Mouse (Mus musculus) spleen, embryonic (tissue): Measurements from ENCODE around the gene Igfbpl1.

Experiments
- CTCF ChIA-PET: fragments of 350-600 bp; sonication (Branson Sonifier 250); formaldehyde crosslinking; loops from one replicate; lab custom pipeline; 2022; lab: Charles Lee

The Igfbpl1 gene

DNA sequence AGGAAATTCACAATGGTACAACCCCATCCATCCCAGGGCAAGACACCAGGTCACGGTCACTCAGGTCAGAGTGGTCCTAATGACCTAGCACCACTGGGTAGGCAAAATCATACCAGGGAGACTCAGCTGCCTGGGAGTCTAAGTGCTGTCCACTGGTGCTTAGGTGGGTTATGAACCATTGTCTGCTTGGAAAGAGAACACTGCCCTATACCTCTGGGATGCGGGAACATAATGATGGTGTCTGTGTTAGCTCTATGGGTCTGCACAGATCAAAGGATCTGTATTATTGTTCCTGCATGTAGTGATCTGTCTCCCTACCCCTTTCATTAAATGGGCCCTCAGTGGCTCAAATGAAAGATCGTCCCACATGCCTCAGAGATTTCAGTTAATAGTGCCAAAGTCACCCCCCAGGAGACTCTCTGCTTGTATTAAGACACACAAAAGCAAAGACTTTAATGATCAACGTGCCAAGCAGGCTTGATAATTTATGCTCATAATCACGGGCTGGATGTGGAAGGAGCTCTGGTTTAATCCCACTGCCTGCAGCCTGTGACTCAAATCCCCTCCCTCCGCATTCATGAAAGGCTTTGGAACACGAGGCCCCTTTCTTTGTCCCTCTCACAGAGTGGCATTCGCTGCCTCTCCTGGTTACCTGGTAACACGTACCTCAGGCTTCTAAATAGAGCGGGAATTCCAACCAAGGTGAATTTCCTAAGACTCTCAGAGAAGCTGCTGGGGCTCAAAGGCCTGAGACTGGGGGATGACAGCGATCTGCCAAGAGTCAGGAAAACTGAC lies 3.7 kb downstream of the Igfbpl1 start:
- CTCF ChIA-PET, result no interaction called here

DNA sequence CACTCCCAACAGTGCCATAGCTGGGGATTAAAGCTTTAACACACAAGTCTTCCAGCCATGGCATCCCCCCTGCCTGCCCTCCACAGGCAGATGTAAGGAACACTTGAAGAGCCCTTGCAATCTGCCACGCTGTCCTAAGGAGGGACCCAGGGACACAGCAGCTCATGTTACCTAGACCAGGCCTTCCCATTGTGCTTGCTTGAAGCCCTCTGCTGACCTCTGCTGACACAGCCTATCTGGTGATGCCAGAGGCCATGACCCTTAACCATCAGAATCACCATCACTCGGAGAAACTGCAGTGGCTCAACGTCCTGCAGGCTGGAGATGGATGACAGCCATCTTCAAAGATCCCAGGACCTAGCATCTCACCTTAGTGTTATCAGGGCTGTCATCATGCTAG lies 4.7 kb downstream of the Igfbpl1 start:
- CTCF ChIA-PET, result no interaction called here

DNA sequence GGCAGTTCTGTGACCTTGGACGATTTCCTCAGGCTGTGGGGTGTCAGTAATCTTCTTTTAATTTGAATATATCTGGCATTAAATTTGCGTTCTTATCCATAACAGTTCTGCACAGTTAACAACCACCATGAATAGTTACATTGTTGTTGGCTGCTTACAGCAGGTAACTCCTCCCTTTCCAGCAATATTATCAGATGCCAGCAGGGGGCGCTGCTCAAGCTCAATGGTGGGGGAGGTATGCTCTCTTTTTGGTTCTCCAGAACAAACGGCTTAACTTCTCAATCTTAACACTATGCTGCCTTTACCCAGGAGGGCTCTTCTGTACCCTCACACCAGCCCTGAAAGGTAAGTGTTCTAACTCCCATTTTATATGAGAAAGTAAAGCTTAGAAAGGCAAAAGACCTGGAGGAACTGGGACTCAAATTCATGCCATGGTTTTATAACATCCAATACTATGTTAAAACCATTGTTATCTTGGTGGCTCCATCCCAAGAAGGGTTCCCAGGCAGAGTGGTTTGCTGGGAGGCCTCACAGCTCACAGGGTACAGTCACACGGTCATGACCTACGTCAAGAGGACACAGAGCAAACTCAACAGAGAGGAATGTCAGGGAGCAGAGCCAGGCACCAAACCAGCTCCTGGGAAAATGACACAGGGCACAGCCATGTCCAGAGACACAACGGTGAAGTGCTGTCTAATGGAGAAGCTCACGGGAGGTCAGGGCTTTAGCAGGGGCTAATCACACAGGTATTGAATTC lies 6.5 kb downstream of the Igfbpl1 start:
- CTCF ChIA-PET, result interaction anchor here (1.1 kb wide), 1 partner anchor 9 kb away, joined by 3 read pairs; no protein-coding TSS in a partner anchor

DNA sequence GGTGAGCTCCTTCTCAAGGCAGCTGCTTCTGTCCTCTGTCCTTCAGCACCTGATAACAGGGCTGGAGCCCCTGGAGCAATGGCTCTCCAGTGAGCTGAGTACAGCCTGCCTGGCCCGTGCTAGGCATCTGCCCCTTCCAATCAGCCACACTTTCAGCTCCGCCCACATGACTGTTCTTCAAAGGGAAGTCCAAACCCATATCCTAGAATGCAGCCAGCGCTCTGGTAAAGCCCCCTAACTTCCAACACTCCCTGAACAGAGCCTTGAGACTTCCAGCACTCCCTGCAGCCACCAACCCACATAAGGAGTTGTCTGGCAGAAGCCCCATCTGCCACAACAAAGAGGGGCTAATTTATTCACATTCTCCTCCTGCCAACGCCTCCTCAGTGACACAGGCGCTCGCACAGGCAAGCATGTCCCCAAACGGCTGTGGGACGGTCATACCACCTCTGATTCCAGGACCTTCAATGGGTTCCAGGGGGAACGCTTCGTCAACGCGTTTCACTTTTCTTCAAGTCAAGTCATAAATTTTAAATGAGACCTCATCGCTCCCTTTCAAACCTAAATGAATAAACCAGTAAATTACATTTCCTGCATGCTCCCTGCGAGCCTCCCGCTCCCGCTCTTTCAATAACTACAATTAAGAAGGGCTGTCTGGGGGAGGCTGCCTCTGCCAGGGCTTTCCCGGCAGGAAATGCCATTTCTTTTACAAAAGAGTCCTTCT lies 7.4 kb downstream of the Igfbpl1 start:
- CTCF ChIA-PET, result interaction anchor here (0.9 to 1.1 kb wide), 2 partner anchors 10 to 401 kb away, joined by 3 read pairs; no protein-coding TSS in a partner anchor

DNA sequence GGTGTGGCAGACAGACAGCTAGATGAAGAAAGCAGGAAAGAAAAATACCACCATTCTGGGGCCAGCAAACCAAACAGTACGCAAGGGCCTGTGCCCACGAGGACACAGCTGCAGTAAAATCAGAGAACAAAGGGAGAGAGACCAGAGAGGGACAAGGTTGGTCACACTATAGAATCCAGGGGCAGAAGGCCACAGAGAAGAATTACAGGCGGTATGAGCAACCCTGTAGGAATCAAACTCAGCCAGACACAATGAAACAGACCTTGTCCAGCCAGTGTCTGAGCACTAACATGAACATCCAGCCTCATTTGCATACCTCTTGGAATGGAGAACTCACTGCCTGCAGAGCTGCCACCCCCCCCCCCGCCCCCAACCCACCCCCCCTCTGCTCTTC lies 7.9 kb downstream of the Igfbpl1 start:
- CTCF ChIA-PET, result interaction anchor here (0.9 kb wide), 1 partner anchor 400 kb away, joined by 3 read pairs; no protein-coding TSS in a partner anchor

DNA sequence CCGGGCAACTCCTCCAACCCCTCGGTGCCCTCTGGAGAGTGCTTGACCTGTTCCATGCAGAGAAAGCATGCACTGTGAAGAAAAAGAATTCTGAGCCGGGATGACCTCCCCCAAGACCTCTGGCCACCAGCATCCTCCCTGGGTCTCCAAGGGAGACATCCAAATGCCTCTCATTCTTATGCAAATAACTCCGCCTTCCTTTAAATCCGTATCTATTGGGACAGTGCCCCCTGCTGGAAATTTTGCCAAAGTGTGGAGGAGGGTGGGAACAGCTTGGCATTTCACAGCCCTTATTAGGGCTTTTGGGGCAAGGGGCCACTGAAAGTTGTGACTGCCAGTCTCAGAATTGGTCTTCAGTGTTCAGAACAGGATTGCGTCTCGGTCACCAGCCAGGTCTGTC lies 11.2 kb downstream of the Igfbpl1 start:
- CTCF ChIA-PET, result no interaction called here

DNA sequence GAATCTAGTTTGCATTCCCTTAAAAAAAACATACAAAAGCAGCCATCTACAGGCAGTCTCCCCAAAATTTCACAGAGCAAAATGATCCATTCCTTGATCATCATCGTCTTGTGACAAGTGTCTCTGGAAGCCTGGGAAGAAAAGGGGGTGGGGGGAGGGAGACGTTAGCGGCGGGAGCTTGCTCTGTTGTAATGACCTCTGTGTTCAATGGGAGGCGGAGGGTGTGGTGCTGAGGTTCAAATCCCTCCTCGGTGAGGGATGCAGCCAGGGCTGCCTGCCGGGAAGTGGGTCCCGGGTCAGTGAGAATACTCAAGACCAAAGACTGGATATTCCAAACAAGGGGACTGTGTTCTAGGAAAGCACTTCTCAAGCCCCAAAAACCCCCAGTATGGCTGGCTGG lies 15.5 kb downstream of the Igfbpl1 start:
- CTCF ChIA-PET, result no interaction called here

DNA sequence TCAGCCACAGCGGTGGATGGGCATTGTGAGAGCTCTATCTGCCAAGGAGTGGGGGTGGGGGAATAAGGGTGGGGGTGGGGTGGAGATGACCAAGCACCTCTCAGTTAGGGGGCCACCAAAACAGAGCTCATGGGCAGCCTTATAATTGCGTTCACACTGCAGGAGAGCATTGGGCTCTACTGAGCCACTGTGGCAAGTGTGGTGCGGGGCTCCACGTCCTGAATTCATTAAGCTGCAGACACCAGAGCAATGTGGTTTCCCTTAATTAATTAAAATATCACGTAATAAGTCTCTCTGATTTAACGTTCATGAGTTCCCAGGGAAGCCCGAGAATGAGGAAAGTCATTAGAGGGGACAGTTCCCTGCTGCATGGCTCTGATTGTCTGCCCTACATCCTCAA lies 18.7 kb downstream of the Igfbpl1 start:
- CTCF ChIA-PET, result no interaction called here

DNA sequence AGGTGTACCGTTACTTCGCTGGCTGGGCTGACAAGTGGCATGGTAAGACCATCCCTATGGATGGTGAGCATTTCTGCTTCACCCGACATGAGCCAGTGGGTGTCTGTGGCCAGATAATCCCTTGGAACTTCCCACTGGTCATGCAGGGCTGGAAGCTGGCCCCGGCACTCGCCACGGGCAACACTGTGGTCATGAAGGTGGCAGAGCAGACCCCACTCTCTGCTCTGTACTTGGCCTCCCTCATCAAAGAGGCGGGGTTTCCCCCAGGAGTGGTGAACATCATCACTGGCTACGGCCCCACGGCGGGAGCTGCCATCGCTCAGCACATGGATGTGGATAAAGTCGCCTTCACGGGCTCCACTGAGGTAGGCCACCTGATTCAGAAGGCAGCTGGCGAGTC lies 23.8 kb downstream of the Igfbpl1 start:
- CTCF ChIA-PET, result no interaction called here

DNA sequence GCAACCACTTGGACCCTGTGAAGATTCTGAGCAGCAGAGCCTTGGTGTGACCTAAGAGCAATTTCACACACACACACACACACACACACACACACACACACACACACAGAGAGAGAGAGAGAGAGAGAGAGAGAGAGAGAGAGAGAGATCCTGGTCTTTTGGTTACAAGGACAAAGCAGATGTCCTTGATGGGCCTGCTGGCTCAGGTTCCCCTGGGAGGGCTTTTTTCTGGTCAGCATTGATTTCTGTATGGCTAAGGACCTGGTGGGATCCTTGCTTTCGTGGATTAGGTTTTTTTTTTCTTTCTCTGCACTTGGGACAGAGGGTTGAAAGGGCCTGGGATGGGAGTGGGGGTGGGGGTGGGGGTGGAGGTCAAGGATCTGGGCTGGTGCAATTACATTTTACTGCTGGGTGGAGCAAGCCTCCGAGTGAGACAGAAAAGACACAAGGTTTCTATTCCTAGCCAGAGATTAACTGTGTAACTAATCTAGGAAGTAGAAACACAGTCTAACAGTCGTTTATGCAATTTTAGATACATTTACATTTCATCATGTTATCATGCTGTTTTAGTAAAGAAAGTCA lies 26.7 kb downstream of the Igfbpl1 start:
- CTCF ChIA-PET, result interaction anchor here (0.6 to 0.7 kb wide), 3 partner anchors 16 to 376 kb away, joined by 3 to 6 read pairs (median 5); no protein-coding TSS in a partner anchor

DNA sequence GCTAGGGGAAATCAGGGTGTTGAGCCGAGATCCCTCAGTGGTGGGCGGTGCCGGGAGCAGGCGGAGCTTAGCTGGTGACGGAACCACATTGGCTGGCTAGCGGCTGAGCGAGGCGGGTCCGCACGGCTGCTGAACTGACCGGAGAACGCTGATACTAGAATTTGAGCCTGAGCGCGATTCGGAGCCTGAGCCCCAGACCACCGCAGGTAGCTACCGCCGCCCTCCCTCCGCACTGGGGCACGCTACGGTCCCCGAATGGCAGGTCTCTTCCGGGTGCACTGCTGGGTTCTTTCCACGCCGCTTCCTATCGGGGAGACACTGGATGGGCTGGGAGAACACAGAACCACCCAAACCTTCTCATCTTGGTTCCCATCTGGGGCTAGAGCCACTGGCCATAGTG lies 27.8 kb downstream of the Igfbpl1 start, which contains the start of gene Aldh1b1:
Aldh1b1 (plus strand) TSS at position 59 of the 400 bp plus-strand sequence.
- CTCF ChIA-PET, result no interaction called here

DNA sequence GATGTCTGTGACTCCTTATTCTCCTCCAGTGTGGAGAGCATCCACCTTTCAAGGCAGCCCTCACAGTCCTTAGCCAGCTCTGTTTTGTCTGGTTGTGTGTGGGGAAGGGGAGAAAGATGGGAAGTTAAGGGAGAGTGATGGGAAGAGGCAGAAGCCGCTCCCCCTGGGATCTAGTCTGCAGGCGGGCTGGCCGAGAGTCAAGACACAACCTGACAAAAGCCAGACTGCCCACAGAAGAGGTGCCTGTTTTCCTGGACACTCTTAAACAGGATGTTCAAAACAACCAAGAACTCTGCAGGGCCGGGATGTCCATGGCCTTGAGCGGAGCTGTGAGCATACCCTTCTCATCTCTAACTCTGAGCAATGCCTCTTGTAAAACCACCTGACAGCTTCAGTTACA lies 30.0 kb downstream of the Igfbpl1 start:
- CTCF ChIA-PET, result interaction anchor here (0.6 kb wide), 1 partner anchor 433 kb away, joined by 6 read pairs; no protein-coding TSS in a partner anchor

DNA sequence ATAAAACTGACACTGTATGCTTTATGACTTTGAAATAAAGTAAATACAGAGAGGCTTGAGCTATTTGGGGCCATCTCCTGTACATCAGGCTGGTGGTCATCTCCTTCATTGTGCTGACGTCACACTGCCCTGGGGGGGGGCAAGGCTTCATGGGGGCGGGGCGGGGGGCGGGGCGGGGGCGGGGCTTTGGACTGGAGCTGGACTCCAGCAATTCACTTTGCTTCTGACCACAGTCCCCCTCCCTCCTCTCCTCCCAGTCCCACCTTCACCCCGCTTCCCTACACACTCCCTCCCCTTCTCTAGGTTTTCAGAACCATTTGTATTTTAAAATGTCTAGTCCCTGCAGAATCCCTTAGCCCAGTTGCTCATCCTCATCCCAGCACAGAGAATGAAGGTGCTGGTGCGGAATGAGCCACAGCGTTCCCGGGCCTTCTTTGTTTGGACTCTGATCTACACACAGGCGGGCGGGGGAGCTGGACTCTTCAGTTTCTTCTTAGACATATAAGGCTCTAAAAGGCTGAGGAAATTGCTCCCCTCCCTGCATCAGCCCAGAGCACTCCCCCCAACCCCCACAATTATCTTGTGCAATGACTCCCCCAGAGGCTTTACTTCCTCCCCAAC lies 31.4 kb downstream of the Igfbpl1 start:
- CTCF ChIA-PET, result interaction anchor here (0.7 to 0.8 kb wide), 2 partner anchors 15 to 34 kb away, joined by 5 to 14 read pairs; no protein-coding TSS in a partner anchor

DNA sequence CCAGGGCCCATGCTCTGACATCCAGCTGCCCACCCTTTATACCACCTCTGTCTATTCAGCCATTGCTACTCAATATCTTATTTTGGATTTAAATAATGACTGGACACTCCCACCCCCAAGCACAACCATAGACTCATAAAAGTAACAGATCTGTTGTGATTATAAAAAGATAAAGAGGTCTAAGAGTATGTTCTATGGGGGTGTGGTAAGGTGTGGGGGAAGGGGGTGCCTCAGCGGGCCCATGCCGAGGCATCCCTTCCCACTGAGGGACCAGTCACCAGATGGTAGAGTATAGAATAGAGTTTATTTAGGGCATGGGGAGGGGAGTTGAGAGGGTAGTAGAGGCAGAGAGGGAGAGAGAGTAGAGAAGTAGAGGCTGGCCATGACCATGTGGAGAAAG lies 36.7 kb downstream of the Igfbpl1 start:
- CTCF ChIA-PET, result interaction anchor here (0.6 kb wide), 1 partner anchor 257 kb away, joined by 3 read pairs; no protein-coding TSS in a partner anchor

DNA sequence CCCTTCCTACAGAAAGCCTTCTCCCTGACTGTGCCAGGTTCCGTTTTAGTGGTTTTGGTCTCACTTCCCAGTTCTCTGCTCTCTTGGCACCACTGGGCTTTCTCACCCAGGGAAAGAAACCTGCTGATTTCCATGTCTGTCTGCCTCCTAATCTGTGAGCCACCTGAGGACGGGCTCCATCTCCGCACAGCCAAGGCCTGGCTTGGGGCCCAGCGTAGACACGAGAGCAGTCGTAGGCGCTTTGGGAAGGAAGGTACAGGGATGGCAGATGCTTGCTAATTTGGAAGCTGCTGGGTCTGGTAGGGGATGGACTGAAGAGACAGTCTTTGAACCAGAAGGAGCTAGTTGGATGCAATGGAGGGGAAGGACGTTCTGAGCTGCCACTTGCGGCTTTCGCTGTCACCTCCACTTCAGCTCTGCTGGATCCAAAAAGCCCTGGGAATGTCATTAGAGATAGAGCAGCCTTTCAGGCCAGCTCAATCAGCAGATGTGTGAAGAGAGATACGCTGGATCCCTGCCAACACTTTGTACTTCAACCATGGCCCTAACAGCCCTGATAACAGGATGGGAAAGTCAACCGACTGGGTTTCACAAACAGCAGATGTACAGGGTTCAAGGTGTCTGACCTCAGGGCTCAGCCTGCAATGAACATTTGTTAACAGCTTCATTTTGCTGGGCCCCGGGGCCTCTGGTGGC lies 37.3 kb downstream of the Igfbpl1 start:
- CTCF ChIA-PET, result interaction anchor here (0.6 kb wide), 1 partner anchor 257 kb away, joined by 3 read pairs; no protein-coding TSS in a partner anchor

DNA sequence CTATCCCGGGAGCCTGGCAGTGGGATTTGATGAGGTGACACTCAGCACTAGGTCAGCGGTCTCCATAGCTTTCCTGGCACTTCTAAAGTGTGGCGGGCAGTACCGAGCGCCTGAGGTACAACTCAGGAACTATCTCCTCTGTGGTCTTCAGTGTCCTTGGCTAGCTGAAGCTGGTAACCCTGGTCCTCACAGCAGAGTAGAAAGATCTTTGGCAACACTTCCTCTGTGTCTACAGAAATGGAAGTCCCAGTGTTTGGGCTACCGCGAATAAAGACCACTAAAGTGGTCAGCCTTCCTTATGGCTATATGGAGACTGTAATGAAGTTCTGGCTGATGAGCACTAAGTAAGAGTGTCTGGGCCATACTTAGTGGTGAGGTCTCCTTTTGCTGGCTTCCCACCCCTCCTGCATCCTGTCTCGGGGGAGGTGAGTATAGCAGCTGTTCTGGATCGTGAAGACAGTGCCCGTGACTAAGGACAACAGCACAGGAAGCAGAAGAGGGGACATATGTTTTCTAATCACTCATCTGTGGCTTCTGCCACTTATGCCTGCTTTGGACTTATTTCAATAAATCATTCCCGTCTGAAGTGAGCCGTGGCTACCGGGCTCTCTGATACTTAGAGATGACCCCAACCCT lies 38.2 kb downstream of the Igfbpl1 start:
- CTCF ChIA-PET, result no interaction called here

DNA sequence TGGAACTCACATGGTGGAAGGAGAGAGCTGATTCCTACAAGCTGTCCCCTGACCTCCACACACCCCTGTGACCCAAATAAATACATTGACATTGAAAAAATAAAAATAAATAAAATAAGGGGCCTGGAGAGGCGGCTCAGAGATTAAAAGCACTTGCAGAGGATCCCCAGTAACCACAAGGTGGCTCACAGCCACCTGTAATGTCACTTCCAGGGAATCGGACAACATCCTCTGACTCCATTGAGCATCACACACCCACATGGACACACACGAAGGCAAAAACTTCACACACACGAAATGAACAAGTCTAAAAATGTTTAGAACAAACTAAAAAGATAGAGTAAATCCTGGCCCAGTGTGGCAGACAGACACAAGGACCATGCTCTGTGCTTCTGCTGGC lies 40.0 kb downstream of the Igfbpl1 start:
- CTCF ChIA-PET, result no interaction called here

DNA sequence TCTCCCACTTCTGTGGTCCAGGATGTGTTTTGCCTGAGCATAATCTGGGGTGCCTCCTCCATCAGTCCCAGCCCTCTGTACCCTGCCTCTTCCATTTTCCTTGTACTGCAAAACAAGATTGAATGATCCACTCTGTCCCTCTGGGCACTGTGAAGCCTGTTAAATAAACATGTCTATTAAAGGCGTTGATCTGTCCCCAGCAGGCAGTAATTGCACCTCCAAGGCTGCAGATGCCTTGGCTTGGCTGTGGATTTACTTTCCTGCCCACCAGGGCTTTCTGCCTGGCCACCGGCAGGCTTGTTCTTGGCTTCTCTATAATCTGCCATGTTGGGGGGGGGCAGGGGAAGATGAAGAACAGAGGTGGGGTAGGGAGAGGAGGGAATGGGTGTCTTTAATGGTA lies 40.8 kb downstream of the Igfbpl1 start:
- CTCF ChIA-PET, result no interaction called here

DNA sequence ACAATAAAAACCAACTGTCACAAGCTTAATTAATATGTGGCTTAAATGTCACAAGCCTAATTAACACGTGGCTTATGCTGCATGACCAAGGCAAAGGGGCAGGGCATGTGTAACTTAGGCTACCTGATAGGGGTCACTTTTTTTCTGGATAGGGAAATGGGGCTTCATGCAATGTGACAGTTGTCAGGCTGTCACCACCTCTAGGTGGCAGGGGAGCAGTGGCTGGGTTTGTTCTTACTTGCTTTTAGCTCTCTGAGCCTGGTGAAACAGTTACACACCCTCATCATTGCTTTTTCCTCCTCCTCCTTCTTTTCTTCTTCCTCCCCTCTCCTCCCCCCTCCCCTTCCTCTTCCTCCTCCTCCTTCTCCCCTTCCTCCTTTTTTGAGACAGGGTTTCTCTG lies 43.1 kb downstream of the Igfbpl1 start:
- CTCF ChIA-PET, result interaction anchor here (0.7 kb wide), 1 partner anchor 16 kb away, joined by 3 read pairs; no protein-coding TSS in a partner anchor

DNA sequence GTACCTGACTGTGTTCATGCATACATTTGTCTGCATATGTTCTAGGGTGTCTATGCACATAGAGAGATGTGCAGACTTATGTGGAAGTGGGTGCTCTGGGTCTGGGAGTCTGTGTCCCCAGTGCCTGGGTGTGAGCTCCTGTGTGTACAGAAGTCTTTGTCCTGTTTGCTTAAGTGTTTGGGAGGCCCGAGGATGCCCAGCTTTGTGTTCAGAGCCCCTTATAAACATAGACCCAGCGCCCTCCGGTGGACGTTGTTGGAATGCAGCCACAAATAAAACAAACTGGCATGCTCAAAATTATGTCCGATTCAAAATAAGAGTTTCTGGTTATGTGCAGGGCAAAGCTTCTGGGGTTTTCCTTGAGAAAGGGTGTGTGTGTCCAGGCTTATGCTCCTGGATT lies 55.1 kb downstream of the Igfbpl1 start:
- CTCF ChIA-PET, result no interaction called here
